Mouse (Mus musculus) brain, adult 2 months (tissue): Measurements from ENCODE around the gene Higd1a.

Experiments
- DNase-seq: peaks from one replicate; pipeline ENCODE4 v3.0.0; 2011; ENCODE audit warnings: low read depth, low spot score

Higd1a gene

GRCm38 (mm10) chr9:121838008-121838407 lies 20.2 kb downstream of the Higd1a start:
- no peak for DNase-seq

- no peak for DNase-seq
Measured at GRCm38 (mm10) chr9:121833825-121834224, 24.3 kb downstream of the Higd1a start.

GRCm38 (mm10) chr9:121830956-121831293 lies 27.2 kb downstream of the Higd1a start:
- DNase-seq = peak; percentile 90

DNA sequence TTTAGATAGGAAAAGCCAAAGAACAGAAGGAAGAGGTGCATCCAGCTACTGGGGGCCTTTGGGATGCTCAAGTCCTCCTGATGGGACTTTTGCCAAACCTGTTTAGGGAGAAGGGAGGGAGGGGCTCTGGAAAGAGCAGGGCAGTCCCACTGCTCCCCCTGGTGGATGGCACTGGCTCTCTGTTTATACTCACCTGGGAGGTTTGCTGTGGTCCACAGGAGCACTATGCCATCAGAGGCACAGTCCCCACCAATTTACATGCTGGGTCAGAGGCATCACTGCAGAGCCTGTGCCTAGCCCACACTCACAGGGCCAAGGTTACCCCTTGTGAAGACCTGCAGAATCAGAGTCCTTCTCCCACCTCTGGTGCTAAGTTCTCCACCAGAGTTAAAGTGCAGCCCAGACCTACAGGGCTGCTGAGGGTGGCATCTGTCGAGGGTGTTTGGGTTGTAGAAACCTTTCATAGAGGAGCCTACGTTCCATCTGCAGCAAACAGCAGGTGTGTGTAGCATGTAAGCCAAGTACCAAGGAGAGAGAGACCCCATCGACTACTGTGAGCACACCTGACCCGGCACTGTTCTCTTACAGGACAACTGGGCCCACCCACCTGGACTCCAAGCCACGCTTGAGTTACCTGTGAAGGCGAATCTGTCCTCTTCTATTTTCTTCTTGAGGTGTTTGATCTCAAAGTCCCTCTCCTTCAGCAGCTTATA lies 27.8 kb downstream of the Higd1a start:
- peak; percentile 86 for DNase-seq

- DNase-seq = no peak
Measured at GRCm38 (mm10) chr9:121829270-121829992, 28.7 kb downstream of the Higd1a start.

DNA sequence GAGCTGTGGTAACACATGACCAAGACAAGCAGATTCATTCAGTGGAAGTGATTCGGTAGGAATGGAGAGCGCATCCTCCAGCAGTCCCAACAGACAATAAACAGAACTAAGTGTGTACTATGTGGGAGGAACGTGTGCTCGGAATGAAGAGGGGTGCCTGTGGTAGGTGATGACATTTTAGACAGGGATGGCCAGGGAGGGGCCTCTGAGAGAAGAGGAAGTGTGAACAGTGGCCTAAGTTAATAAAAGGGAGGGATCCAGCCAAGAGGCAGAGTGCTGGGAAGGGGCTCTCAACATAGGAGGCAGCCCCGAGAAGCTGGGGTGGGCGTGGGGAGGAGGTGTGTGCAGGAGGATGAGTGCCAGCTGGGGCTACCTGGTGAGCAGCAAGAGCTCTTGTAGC lies 29.8 kb downstream of the Higd1a start:
- DNase-seq = no peak

GRCm38 (mm10) chr9:121826356-121826755 lies 31.8 kb downstream of the Higd1a start:
- peak; percentile 82 for DNase-seq

- DNase-seq = peak; percentile 60
Measured at GRCm38 (mm10) chr9:121823991-121824390, 34.2 kb downstream of the Higd1a start.

- peak; percentile 94 for DNase-seq
Measured at GRCm38 (mm10) chr9:121823051-121823450, 35.1 kb downstream of the Higd1a start.

DNA sequence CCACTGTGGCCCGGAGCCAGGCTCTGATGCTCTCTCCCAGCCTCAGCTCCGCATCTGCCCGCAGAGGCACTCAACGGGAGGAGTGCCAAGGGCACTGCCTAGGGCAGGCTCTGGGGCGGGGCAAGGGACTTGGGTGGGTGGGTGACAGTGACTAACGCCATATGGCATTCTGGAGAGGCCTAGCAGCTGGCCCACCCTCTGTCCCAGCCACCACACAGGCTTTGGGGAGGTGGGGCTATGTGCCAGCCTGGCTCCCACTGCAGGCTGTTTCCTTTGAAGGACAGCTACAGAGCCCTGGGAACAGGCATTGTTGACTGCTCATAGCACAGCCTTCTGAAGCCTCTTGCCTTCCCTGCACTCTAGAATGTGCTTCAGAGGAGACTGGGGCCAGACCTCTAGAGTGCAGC lies 35.6 kb downstream of the Higd1a start:
- peak; percentile 83 for DNase-seq

DNA sequence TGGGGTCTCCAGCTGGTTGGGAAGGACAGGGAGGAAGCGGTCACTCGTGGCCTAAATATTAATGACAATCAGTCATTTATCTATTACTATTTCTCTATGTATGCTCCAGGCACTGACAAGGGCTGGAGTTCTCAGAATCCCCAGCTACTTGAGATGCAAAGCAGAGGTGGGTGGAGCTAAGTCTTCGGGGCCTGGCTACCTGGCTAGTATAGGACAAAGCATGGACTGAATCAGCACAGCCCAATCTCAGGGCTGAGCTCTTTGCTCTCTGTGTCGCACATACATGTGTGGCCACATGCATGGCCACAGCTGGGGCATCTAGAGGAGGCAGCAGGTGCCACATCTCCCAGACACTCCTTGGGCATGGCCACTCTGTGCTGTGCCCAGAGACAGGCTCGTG lies 37.4 kb downstream of the Higd1a start:
- no peak for DNase-seq

- peak; percentile 89 for DNase-seq
Measured at GRCm38 (mm10) chr9:121819771-121820471, 38.2 kb downstream of the Higd1a start.

DNA sequence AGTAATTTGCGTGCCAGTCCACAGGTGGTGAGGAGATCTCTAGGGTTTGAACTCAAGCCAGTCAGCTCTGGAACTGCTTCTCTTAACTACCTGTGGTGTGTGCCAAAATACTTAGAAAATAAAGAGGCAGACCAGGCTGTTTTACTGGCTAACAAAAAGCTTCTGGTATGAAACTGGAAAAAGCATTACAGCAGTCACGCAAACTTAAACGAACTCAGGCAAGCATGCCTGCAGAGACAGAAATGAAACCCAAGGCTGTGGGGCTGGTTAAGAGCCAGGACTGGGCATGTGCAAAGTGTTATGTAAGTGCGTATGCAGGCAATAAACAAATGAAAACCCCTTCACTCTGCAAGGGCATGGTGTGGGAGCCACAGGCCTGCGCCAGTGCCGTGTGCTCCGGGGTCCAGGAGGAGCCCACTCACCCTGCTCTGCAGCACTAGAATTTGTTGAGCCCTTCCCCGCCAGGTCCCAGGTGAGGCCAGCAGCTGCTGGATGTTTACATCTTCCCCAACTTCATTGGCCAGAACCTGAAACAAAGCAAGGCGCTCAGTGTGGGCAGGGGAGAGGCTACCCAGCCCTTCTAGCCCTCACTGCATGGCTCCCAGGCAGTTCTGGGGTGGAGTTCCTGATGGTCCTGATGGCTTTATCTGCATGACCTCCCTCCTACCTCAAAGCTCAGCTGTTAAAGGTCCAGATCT lies 38.9 kb downstream of the Higd1a start:
- DNase-seq = peak; percentile 78

DNA sequence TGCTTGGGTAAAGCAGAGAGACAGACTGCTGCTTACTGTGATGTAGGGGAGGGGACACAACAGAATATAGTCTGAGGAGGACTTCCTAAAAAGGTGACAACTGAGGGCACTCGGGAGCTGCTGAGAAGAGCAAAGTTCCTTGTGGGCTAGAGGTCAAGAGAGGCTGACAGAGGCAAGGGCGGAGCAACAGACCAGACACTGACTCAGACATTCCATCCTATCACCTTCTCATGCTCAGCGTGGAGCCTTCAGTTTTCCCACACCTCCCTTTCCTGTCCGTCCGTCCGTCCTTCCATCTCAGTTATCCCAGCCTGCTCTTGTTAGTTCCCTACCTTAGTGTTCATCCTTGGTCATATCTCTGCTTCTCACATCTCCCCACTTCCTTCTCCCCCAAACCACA lies 43.0 kb downstream of the Higd1a start:
- DNase-seq = no peak

GRCm38 (mm10) chr9:121810081-121810821 lies 47.9 kb downstream of the Higd1a start:
- DNase-seq = peak; percentile 95

DNA sequence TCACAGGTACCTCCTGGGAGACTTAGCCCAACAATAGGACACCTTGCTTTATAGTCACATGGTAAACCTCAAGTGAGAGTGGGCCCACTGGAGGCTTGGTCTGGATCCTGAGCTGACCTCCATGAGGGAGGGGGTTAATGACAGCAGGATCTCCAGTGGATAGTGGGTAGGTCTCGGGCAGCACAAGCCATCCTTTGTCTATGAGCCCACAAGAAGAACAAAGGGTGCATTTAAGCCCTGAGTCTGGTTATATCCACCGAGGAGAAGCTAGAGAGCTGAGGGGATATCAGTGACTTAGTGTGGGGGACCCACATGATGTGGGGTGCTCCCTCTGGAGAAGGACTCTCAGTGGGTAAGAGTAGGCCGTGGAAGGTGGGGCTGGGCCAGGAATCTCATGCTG lies 49.7 kb downstream of the Higd1a start:
- DNase-seq = peak; percentile 85

DNA sequence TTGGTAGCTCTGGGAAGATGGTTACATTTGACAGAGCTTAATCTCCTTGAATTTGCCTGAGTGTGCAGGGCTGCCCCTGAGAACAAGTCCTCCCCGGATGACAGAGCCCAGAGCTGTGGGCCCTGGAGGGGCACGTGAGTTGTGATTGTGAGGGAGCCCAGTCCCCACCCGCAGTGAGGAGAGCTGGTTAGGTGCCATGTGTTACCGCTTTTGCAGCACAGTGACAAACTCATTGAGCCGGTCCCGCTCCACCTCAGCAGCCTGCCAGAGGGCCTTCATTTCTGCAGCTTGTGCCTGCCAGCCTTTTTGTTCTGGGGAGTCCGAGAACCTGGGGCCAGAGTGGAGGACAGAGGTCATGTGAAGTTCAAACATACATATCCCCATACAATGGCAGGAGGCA lies 50.2 kb downstream of the Higd1a start:
- peak; percentile 61 for DNase-seq

DNA sequence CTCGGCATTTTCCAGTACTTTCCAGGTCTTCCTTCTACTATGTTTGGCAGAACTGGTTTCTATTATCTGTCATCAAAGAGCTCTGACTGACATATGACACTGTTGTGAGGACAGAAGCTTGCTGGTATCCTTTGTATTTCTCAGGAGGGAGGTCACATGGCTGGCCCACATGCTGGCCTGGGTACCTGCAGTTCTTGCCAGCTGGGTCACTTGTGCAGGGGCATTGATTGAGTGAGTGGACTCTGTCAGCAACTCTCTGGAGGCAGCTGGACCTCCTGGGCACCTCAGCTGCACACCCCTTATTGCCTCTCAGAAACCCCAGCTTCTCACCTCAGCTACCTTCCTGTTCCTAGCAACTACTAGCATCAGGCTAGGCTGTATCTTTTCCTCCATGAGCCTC lies 50.6 kb downstream of the Higd1a start:
- peak; percentile 56 for DNase-seq

DNA sequence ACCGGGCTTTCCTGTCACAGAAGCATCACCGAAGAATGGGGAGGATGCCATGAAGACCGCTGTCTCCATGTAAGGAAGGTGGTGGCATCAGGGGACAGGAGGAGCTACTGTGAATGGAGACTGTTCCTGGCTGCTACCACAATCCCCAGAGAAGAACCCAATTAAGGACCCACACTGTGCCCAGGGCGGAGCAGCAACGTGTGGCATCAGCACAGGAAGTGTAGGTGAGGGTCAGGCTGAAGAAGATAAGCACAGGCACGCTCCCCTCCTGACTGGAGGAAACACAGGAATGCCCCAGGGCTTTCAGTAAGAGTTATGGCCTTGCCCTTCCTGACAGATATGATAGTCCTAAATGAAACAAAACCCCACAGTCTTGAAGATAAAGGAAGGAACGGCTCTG lies 55.4 kb downstream of the Higd1a start:
- no peak for DNase-seq

- DNase-seq = peak; percentile 54
Measured at GRCm38 (mm10) chr9:121798887-121799520, 59.2 kb downstream of the Higd1a start.
